Mouse (Mus musculus): ENCODE results near the gene Gabarapl1.

DNA sequence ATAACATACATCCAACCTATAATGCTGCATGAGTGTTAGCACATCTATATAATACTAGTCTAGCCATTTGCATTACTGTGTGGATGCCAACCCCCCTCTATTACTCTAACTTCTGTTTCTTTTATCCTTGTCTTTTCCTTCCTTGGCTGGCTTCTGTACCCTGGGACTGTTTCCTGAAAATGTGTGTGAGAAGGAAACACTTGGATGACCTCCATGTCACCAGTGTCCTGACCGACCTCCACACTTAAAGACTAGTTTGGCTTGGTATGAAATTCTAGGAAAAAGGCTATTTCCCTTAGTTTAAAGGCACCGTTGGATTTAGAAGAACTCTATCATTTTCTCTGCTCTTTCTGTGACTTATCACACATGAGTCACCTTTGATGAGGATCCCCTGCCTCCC is 5.5 kb upstream of the Gabarapl1 start:
- TF ChIP-seq CTCF (conservative IDR thresholded peaks at IDR 0.05 in 1 of 2, IDR thresholded peaks at IDR 0.05 in 1 of 2; ENCODE audit: low read depth in 2 of 2, low read length in 2 of 2) (no peak), POLR2A (IDR thresholded peaks at IDR 0.05; ENCODE audit: low read depth, low read length) (no peak), E2F4 (IDR thresholded peaks at IDR 0.05; ENCODE audit: insufficient replicate concordance, low read depth, low read length) (no peak), MAX (IDR thresholded peaks at IDR 0.05; ENCODE audit: low read length) (no peak)

Data from CH12.LX (cell line).